Mouse (Mus musculus) ovary, adult 18-20 months (tissue): ENCODE measurements around the gene Ttc29.

ENCODE experiments used
- DNase-seq: peaks from one replicate; pipeline ENCODE4 v3.0.0; 2022; ENCODE audit warnings: low spot score, mixed read lengths

Ttc29 gene

DNA sequence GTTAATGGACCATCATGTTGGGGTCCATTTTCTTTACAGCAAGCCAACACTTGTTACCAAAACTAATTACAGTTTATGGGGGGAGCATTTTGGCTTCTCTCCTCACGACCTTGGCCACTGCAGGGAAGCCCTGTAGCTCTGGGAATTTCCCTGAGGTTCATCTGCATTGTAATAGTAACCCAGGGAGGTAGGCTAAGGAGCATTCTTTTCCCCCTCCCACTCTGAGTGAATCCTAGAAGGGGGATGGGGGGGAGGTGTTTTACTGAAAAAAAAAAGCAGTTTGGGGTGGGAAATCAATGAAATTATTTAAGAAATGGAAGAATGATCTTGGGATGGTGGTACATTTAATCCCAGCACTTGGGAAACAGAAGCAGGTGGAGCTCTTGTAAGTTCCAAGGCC lies 210.8 kb downstream of the Ttc29 start:
- no peak for DNase-seq

- no peak for DNase-seq
Observed at GRCm38 (mm10) chr8:78426455-78426854, 213.4 kb downstream of the Ttc29 start.

- no peak for DNase-seq
Observed at GRCm38 (mm10) chr8:78426875-78427768, 214.0 kb downstream of the Ttc29 start.

- DNase-seq: no peak
Observed at GRCm38 (mm10) chr8:78427769-78428130, 214.7 kb downstream of the Ttc29 start.

- DNase-seq: no peak
Observed at GRCm38 (mm10) chr8:78428148-78428547, 215.1 kb downstream of the Ttc29 start.

DNA sequence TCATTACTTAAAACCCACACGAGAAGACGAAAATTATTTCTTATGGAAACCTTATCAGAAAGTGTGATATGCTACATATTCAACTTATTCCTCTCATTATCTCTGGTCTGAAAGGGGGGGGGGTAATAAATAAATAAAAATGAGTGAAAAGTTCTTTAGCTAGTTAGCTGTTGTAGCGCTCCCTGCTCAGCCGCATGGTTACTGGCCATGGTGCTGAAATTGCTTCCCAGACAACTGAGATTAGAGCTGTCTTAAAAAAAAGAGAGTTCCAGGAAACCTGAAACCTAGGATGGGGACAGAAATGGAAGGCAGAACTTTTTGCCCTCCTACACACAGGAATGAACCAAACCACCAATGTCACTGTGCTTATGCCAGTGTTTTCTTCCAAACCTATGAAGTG lies 218.3 kb downstream of the Ttc29 start:
- DNase-seq: no peak

GRCm38 (mm10) chr8:78432451-78432850 lies 219.4 kb downstream of the Ttc29 start:
- DNase-seq: no peak

GRCm38 (mm10) chr8:78433318-78433717 lies 220.2 kb downstream of the Ttc29 start:
- DNase-seq: no peak

DNA sequence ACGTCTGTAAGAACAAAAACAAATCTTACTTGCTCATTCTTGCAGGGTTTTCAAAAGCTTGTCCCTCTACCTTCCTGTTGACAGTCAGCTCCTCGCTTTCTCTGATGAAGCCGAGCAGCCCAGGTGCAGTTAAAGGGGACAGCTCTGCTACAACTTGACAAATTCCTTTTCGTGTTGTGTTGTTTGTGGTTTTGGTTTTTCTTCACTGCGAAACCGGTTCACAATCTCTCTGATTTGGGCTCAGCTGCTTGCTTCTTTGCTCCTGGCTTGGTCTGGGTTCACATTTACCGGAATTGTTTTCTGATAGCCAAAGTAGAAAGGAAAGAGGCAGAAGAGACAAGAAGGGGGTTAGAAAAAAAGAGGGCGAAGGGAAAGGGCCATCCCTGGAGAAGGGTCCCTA lies 221.2 kb downstream of the Ttc29 start:
- DNase-seq: no peak

GRCm38 (mm10) chr8:78434823-78435623 lies 221.9 kb downstream of the Ttc29 start:
- no peak for DNase-seq

- DNase-seq: no peak
Observed at GRCm38 (mm10) chr8:78435624-78435960, 222.5 kb downstream of the Ttc29 start.

DNA sequence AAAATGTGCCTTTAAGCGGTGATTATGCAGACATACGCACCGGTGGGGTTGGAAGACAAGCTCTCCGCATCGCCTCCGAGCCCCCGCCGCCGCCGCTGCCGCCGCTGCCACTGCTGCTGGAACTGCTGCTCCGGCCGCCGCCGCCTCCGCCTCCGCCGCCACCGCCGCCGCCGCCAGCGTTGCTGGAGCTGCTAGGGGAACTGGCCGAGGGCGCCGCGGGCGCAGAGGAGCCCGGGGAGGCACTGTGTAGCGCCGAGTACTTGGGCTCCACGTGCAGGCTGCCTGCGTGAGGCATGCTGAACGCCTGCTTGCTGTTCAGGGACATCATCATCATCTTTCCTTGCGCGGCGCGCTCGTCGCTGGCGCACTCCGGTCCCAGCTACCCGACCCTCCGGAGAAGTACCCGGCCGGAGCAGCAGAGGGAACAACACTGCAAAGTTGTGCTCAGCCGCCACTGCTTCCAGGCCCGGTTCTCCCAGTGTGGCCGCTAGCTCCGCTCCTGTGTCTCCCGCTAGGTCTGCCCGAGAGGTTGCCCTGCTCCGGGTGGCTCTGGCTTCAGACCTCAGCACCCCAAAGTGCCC lies 223.1 kb downstream of the Ttc29 start, which contains the start of gene Pou4f2:
Gene Pou4f2 (minus strand): TSS at position 575 of the 581 bp plus-strand sequence.
- no peak for DNase-seq

- DNase-seq: no peak
Observed at GRCm38 (mm10) chr8:78436661-78437060, 223.6 kb downstream of the Ttc29 start.

DNA sequence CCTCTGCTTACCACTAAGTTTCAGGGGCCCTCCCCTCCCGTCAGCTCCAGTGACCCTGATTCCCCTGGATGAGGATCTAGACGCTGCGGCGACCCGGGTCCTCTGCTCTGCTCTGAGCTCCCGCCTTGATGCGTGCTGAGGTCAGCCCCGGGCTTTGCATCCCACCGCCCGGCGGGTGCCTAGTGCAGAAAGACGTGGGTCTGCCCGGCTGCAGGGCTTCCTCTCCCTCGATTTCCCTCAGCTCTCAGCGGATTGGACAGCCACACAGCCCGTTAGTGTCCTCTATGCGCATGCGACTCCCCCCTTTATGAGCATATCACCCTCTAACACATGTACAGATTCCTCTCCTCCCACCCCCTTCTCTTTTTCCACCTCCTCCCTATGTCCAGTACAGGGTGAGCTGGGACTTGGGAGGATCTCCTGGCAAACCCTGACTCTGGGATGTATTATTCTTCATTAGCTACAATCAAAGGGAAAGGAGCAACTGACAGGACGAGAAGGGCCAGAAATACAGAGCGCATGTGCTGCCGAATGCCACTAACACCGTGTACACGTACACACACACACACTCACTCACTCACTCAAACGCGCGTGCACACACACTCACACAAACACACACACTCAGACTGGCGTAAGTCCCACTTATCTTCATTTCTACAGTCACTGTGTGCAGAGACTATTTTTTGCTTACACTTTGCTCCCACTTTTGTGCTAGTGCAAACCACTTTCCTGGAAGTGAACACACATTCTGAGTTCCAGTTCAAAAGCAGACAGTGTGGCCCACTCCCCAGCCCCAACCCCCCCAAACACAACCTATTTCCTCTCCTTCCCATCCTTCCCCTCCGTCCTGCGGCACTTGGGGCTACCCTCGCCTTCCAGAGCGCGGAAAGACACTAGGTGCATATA lies 224.3 kb downstream of the Ttc29 start:
- no peak for DNase-seq

DNA sequence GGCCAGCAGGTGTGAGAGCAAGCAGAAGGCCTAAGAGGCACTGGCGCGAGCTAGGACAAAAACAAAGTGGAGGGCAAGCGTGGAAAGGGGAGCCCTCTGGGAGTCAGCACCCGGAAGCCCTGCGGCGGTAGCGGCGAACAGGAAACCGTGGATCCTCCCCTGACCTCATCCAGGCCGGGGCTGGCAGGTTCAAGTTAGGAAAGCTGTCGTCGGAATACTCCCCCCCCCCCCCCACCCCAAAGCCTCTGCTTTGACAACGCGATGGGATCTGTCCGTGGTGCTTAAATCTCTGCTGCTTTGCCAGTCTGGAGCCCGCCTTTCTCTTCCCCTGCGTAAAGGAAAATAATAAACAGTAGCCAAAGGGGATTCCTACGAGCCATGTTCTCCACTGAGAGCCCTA lies 225.0 kb downstream of the Ttc29 start:
- no peak for DNase-seq

DNA sequence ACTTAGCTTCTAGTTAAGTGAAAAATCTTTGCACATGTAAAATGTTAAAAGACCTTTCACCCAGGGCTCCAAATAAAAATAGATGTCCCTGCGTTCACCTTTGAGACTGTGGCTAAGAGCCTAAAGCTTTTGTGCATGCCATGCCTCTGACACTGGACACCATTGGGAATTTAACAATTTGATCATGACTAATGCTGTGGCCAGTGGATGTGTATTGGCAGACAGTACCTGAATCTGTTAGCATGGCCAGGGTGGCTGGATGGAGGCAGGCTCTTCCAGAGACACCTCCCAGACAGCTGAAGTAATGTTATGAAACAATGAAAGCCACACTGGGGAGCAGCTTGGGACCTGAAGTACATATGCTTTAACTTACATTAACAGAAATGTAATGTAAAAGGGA lies 229.7 kb downstream of the Ttc29 start:
- no peak for DNase-seq
